Mouse (Mus musculus) T-helper 1 cell (primary cell): ENCODE measurements around the gene Ufd1.
"Not testable (repeated sequence)": the region's sequence is repeated elsewhere in the genome, so short reads cannot be mapped to it uniquely, and the experiment has no call there.

Experiments used
- in situ Hi-C: fragments of 300-600 bp; cut with MboI, MseI; formaldehyde crosslinking; loops from one replicate; pipeline ENCODE4 v1.15.1; 2025; ENCODE audit warnings: high pct_unique_total_duplicates

Gene Ufd1

GRCm38 (mm10) chr16:18809001-18809400 lies 2.6 kb upstream of the Ufd1 start:
- in situ Hi-C loops: no loop called here

- in situ Hi-C loops: no loop called here
These were observed 547 bp upstream of the Ufd1 start for GRCm38 (mm10) chr16:18811032-18811431.

- in situ Hi-C loops: no loop called here
These were observed 869 bp downstream of the Ufd1 start for GRCm38 (mm10) chr16:18812385-18812910.

- in situ Hi-C loops: no loop called here
These were observed 10.8 kb downstream of the Ufd1 start for GRCm38 (mm10) chr16:18822356-18822755.

GRCm38 (mm10) chr16:18822925-18823324 lies 11.3 kb downstream of the Ufd1 start:
- in situ Hi-C loops: no loop called here

GRCm38 (mm10) chr16:18828630-18829029 lies 17.1 kb downstream of the Ufd1 start:
- in situ Hi-C loops: no loop called here

- in situ Hi-C loops: no loop called here
These were observed 17.5 kb downstream of the Ufd1 start for GRCm38 (mm10) chr16:18829102-18829501.

GRCm38 (mm10) chr16:18833486-18833885 lies 21.9 kb downstream of the Ufd1 start:
- in situ Hi-C loops: loop anchor here (10.0 kb wide), 1 partner anchor 939 kb away; the partner anchor contains the start of genes Dgcr2, Gm20518, Tssk1 and Tssk2

- in situ Hi-C loops: loop anchor here (10.0 kb wide), 1 partner anchor 941 kb away; the partner anchor contains the start of genes Dgcr2, Gm20518, Tssk1 and Tssk2
These were observed 24.5 kb downstream of the Ufd1 start for GRCm38 (mm10) chr16:18836073-18836467.

- in situ Hi-C loops: loop anchor here (10.0 kb wide), 1 partner anchor 942 kb away; the partner anchor contains the start of genes Dgcr2, Gm20518, Tssk1 and Tssk2
These were observed 25.1 kb downstream of the Ufd1 start, which contains the start of the genes 2510002D24Rik and Gm28539 for GRCm38 (mm10) chr16:18836468-18837208. 2510002D24Rik (plus strand) TSS chr16:18836578. Gm28539 (plus strand) TSS chr16:18836584.

- in situ Hi-C loops: loop anchor here (10.0 kb wide), 1 partner anchor 944 kb away; the partner anchor contains the start of genes Dgcr2, Gm20518, Tssk1 and Tssk2
These were observed 26.8 kb downstream of the Ufd1 start for GRCm38 (mm10) chr16:18838346-18838745.

- in situ Hi-C loops: no loop called here
These were observed 34.8 kb downstream of the Ufd1 start for GRCm38 (mm10) chr16:18846301-18846820.

GRCm38 (mm10) chr16:18849521-18850190 lies 38.1 kb downstream of the Ufd1 start:
- in situ Hi-C loops: not testable (repeated sequence)

- in situ Hi-C loops: loop anchor here (5.0 kb wide), 1 partner anchor 161 kb away; no protein-coding TSS in a partner anchor
These were observed 47.0 kb downstream of the Ufd1 start for GRCm38 (mm10) chr16:18858551-18858950.

GRCm38 (mm10) chr16:18860186-18860585 lies 48.6 kb downstream of the Ufd1 start:
- in situ Hi-C loops: no loop called here

- in situ Hi-C loops: loop anchor here (5.0 kb wide), 1 partner anchor 53 kb away; no protein-coding TSS in a partner anchor
These were observed 58.9 kb downstream of the Ufd1 start for GRCm38 (mm10) chr16:18870495-18870894.

GRCm38 (mm10) chr16:18876091-18876441 lies 64.5 kb downstream of the Ufd1 start:
- in situ Hi-C loops: no loop called here

GRCm38 (mm10) chr16:18876442-18877308 lies 65.1 kb downstream of the Ufd1 start, which contains the start of the genes Mrpl40 and Hira:
Mrpl40 (minus strand) TSS chr16:18876862.
Hira (plus strand) TSS chr16:18877037.
- in situ Hi-C loops: no loop called here

- in situ Hi-C loops: no loop called here
These were observed 66.0 kb downstream of the Ufd1 start for GRCm38 (mm10) chr16:18877386-18878090.

GRCm38 (mm10) chr16:18878091-18878720 lies 66.6 kb downstream of the Ufd1 start:
- in situ Hi-C loops: no loop called here
